Mouse (Mus musculus): ENCODE measurements around the gene Creld2. TPM values are rescaled to one million over a fixed set of nuclear protein-coding genes. Genes with fewer than 3 reads are reported as not detected.

The Creld2 gene
- total RNA-seq, 2 experiments from 2014 or later, result 20.2 to 25.7 TPM

- DNase-seq, result no peak
Measured at GRCm38 (mm10) chr15:88854119-88854968, 34.9 kb downstream of the Creld2 start.

GRCm38 (mm10) chr15:88854969-88855830 lies 35.8 kb downstream of the Creld2 start:
- DNase-seq, result no peak

- no peak for DNase-seq
Measured at GRCm38 (mm10) chr15:88855896-88856417, 36.5 kb downstream of the Creld2 start.

GRCm38 (mm10) chr15:88856613-88857012 lies 37.2 kb downstream of the Creld2 start:
- no peak for DNase-seq

GRCm38 (mm10) chr15:88857361-88857760 lies 37.9 kb downstream of the Creld2 start:
- no peak for DNase-seq

GRCm38 (mm10) chr15:88858141-88858541 lies 38.7 kb downstream of the Creld2 start:
- DNase-seq, result no peak

- no peak for DNase-seq
Measured at GRCm38 (mm10) chr15:88858707-88859106, 39.3 kb downstream of the Creld2 start.

- DNase-seq, result no peak
Measured at GRCm38 (mm10) chr15:88859206-88859970, 39.9 kb downstream of the Creld2 start.

- DNase-seq, result peak; percentile 27
Measured at GRCm38 (mm10) chr15:88860781-88861180, 41.3 kb downstream of the Creld2 start.

GRCm38 (mm10) chr15:88861772-88862622 lies 42.6 kb downstream of the Creld2 start, which contains the start of gene Pim3:
TSS of gene Pim3 (plus strand) at chr15:88862186.
- DNase-seq, result peak; percentile 97

GRCm38 (mm10) chr15:88862881-88863694 lies 43.6 kb downstream of the Creld2 start:
- peak; percentile 62 for DNase-seq

GRCm38 (mm10) chr15:88863695-88864231 lies 44.3 kb downstream of the Creld2 start:
- peak; percentile 92 for DNase-seq

GRCm38 (mm10) chr15:88864270-88865030 lies 45.0 kb downstream of the Creld2 start:
- no peak for DNase-seq

- no peak for DNase-seq
Measured at GRCm38 (mm10) chr15:88865061-88865460, 45.6 kb downstream of the Creld2 start.

- DNase-seq, result no peak
Measured at GRCm38 (mm10) chr15:88865888-88866695, 46.6 kb downstream of the Creld2 start.

GRCm38 (mm10) chr15:88866934-88867356 lies 47.5 kb downstream of the Creld2 start:
- DNase-seq, result no peak

GRCm38 (mm10) chr15:88867368-88868023 lies 48.0 kb downstream of the Creld2 start:
- peak; percentile 83 for DNase-seq

Measured in heart, postnatal 4 days (tissue).